Comparison of ENCODE assay signal across 17 mouse cellular contexts in the genomic region with DNA sequence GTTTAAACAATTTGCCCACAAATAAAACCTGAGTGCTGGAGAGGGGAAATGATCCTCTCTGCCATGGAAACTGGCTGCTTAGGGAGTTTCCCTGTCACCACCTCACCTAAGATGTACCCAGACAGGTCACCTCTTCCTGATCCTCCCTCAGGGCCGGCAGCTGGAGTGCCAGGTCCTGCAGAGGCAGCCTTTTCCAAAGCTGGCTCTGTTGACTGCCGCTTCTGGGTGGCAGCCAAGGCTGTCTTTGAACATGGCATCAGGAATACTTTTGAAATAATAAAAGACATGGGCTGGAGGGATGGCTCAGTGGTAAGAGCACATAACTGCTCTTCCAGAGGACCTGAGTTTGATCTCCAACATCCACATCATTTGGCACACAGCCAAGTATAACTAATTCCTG. TPM values are rescaled to one million over a fixed set of nuclear protein-coding genes. Genes with fewer than 3 reads are reported as not detected.
DNase-seq lines count a peak whose midpoint lies in the region; ATAC-seq and TF ChIP-seq lines count a peak whose summit lies in the region.
"Had no signal": no experiment of that assay in that cellular context is flagged by ENCODE, and none has a peak within 500 bp of the region (broad histone marks: within the 10 kb centered on the region; RNA-seq: fewer than 3 reads in every experiment).

No protein-coding gene starts in this region.

- 88% methylated on average over 2 of the region's 2 CpGs for WGBS in heart, embryonic 12.5 days
- WGBS in midbrain, postnatal 0 days: 78% methylated on average over 2 of the region's 2 CpGs
- 86% methylated on average over 2 of the region's 2 CpGs for WGBS in midbrain, embryonic 14.5 days

- peak; percentile 22 for DNase-seq in cerebellum, adult 9-11 months
- no peak for DNase-seq in cerebellum, adult 8-10 months
- peak; percentile 32 to 43 for DNase-seq in heart, postnatal 14 days
- peak; percentile 11 for DNase-seq in midbrain, postnatal 0 days (ENCODE audit: low spot score)
- DNase-seq in midbrain, embryonic 14.5 days: no peak
- peak; percentile 27 to 28 for DNase-seq in cerebellum, postnatal 14 days
- no peak for DNase-seq in c-Kit-positive CD71-positive TER-119-positive erythroid progenitor cells, embryonic 14.5 days (ENCODE audit: low spot score)
- DNase-seq: liver, embryonic 13.5 days; right cerebral cortex, postnatal 25 days; thymus, postnatal 14 days had no signal

- H3K27ac ChIP-seq in heart, embryonic 12.5 days (ENCODE audit: poor library complexity, severe bottlenecking): no peak overlapping the region
- no peak overlapping the region for H3K27ac ChIP-seq in midbrain, postnatal 0 days (ENCODE audit: low read depth, low read length)
- no peak overlapping the region for H3K27ac ChIP-seq in midbrain, embryonic 14.5 days (replicated peaks; ENCODE audit: low read depth, low read length)
- H3K27ac ChIP-seq: heart, embryonic 13.5 days; liver, embryonic 13.5 days had no signal

- no peak overlapping the region for H3K4me3 ChIP-seq in heart, embryonic 12.5 days
- H3K4me3 ChIP-seq in midbrain, postnatal 0 days (ENCODE audit: low read depth, low read length): no peak overlapping the region
- no peak overlapping the region for H3K4me3 ChIP-seq in midbrain, embryonic 14.5 days (replicated peaks; ENCODE audit: low read depth, low read length)
- H3K4me3 ChIP-seq: heart, embryonic 13.5 days; liver, embryonic 13.5 days had no signal

- H3K36me3 ChIP-seq in heart, embryonic 12.5 days: peaks cover 20% of the 10 kb centered on the region; the same call in 1 of the 2 replicates
- H3K36me3 ChIP-seq in midbrain, postnatal 0 days (ENCODE audit: insufficient read depth, low read length): peaks cover 3% of the 10 kb centered on the region; the same call in 1 of the 2 replicates
- H3K36me3 ChIP-seq in midbrain, embryonic 14.5 days (ENCODE audit: control insufficient read depth, insufficient read depth, low read length): peaks cover 3% of the 10 kb centered on the region; the same call in 1 of the 2 replicates

- no peak overlapping the region for H3K9ac ChIP-seq in heart, embryonic 12.5 days
- H3K9ac ChIP-seq in midbrain, postnatal 0 days (replicated peaks; ENCODE audit: low read length, poor library complexity, severe bottlenecking): no peak overlapping the region
- no peak overlapping the region for H3K9ac ChIP-seq in midbrain, embryonic 14.5 days (replicated peaks; ENCODE audit: low read length)
- H3K9ac ChIP-seq: heart, embryonic 13.5 days; liver, embryonic 13.5 days had no signal

- no peak for ATAC-seq in heart, embryonic 12.5 days (ENCODE audit: insufficient number of reproducible peaks, low FRiP score)
- ATAC-seq in midbrain, postnatal 0 days (ENCODE audit: low FRiP score): no peak
- ATAC-seq in midbrain, embryonic 14.5 days (ENCODE audit: low FRiP score, low TSS enrichment): no peak
- ATAC-seq: inflammation-experienced regulatory T-cells, adult 6 months had no signal

- no peaks in the 10 kb centered on the region for H3K27me3 ChIP-seq in heart, embryonic 12.5 days (replicated peaks)
- no peaks in the 10 kb centered on the region for H3K27me3 ChIP-seq in midbrain, postnatal 0 days (ENCODE audit: insufficient read depth, low read length)
- H3K27me3 ChIP-seq in midbrain, embryonic 14.5 days (ENCODE audit: control insufficient read depth, insufficient read depth, low read length): no peaks in the 10 kb centered on the region
- H3K27me3 ChIP-seq: heart, embryonic 13.5 days; liver, embryonic 13.5 days had no signal

- intact Hi-C loops in heart, postnatal 14 days (cut with DNase I): no loop called here

- H3K9me3 ChIP-seq in heart, embryonic 12.5 days (replicated peaks): no peaks in the 10 kb centered on the region
- no peaks in the 10 kb centered on the region for H3K9me3 ChIP-seq in midbrain, postnatal 0 days (ENCODE audit: low read length)
- no peaks in the 10 kb centered on the region for H3K9me3 ChIP-seq in midbrain, embryonic 14.5 days (ENCODE audit: control insufficient read depth, low read length)
- H3K9me3 ChIP-seq: G1E; heart, embryonic 13.5 days; liver, embryonic 13.5 days had no signal

- TF ChIP-seq CTCF in midbrain, postnatal 0 days (IDR thresholded peaks at IDR 0.05): no peak

- no peak overlapping the region for H3K4me2 ChIP-seq in heart, embryonic 12.5 days
- no peak overlapping the region for H3K4me2 ChIP-seq in midbrain, postnatal 0 days (ENCODE audit: low read depth, low read length, poor library complexity, severe bottlenecking)
- no peak overlapping the region for H3K4me2 ChIP-seq in midbrain, embryonic 14.5 days (ENCODE audit: low read length)
- H3K4me2 ChIP-seq: heart, embryonic 13.5 days; liver, embryonic 13.5 days; midbrain, embryonic 11.5 days had no signal

- 0 out of 2 replicates have a peak, but pooled peaks cover 4% of the 10 kb centered on the region for H3K4me1 ChIP-seq in heart, embryonic 12.5 days (replicated peaks)
- no peaks in the 10 kb centered on the region for H3K4me1 ChIP-seq in midbrain, postnatal 0 days (ENCODE audit: insufficient read depth, low read length)
- peaks cover 3% of the 10 kb centered on the region; the same call in 1 of the 2 replicates for H3K4me1 ChIP-seq in midbrain, embryonic 14.5 days (ENCODE audit: control insufficient read depth, insufficient read depth, low read length)

RNA-seq across cellular contexts. Expression of a gene that starts 5.2 kb away (rescaled TPM):
- 1 to 10 TPM; 3.1 to 3.3 TPM for total RNA-seq in heart, postnatal 14 days (2021)
- polyA plus RNA-seq in heart, embryonic 12.5 days (2016; fragmentation: Nextera tagmentation; extraction: Ambion mirVana): 25.8 and 27.4 TPM in 2 replicates
- total RNA-seq in midbrain, postnatal 0 days (2014; rRNA removed): 5.6 and 9.2 TPM in 2 replicates
- polyA plus RNA-seq in midbrain, postnatal 0 days (2015; fragmentation: Nextera tagmentation; extraction: Ambion mirVana): 14.4 and 16.2 TPM in 2 replicates
- 19.4 and 20.8 TPM in 2 replicates for polyA plus RNA-seq in midbrain, embryonic 14.5 days (2014; fragmentation: Nextera tagmentation; extraction: Ambion mirVana)

RNA-seq across cellular contexts. Expression of a gene that starts 22.1 kb away (rescaled TPM):
- total RNA-seq in heart, postnatal 14 days (2021): under 1 TPM in 1 of 2 experiments, not detected in 1; 0.07 TPM
- 0.06 and 0.15 TPM in 2 replicates for polyA plus RNA-seq in heart, embryonic 12.5 days (2016; fragmentation: Nextera tagmentation; extraction: Ambion mirVana)
- total RNA-seq in midbrain, postnatal 0 days (2014; rRNA removed): 0.11 TPM in 1 of 2 replicates, not detected in the other
- polyA plus RNA-seq in midbrain, postnatal 0 days (2015; fragmentation: Nextera tagmentation; extraction: Ambion mirVana): 0.06 and 0.12 TPM in 2 replicates
- 0.11 TPM in 1 of 2 replicates, not detected in the other for polyA plus RNA-seq in midbrain, embryonic 14.5 days (2014; fragmentation: Nextera tagmentation; extraction: Ambion mirVana)
- polyA plus RNA-seq: G1E; inflammation-experienced regulatory T-cells, adult 6 months; kidney, embryonic 16.5 days; liver, embryonic 13.5 days; midbrain, embryonic 11.5 days; stomach, embryonic 14.5 days had no signal

RNA-seq across cellular contexts. Expression of a gene that starts 22.3 kb away (rescaled TPM):
- total RNA-seq in heart, postnatal 14 days (2021): 10 to 100 TPM; 42.8 to 51.6 TPM
- 349 and 357 TPM in 2 replicates for polyA plus RNA-seq in heart, embryonic 12.5 days (2016; fragmentation: Nextera tagmentation; extraction: Ambion mirVana)
- 150 and 173 TPM in 2 replicates for total RNA-seq in midbrain, postnatal 0 days (2014; rRNA removed)
- 199 and 224 TPM in 2 replicates for polyA plus RNA-seq in midbrain, postnatal 0 days (2015; fragmentation: Nextera tagmentation; extraction: Ambion mirVana)
- 459 and 531 TPM in 2 replicates for polyA plus RNA-seq in midbrain, embryonic 14.5 days (2014; fragmentation: Nextera tagmentation; extraction: Ambion mirVana)

Comparison
In these comparisons a context has a peak if more than half of its experiments do, and no peak if none do; other contexts are left out.
1. DNase-seq: peak in cerebellum, adult 9-11 months (single experiment), heart, postnatal 14 days (2 of 2), midbrain, postnatal 0 days (single experiment) and cerebellum, postnatal 14 days (2 of 2); none in cerebellum, adult 8-10 months (single experiment), midbrain, embryonic 14.5 days (single experiment) and c-Kit-positive CD71-positive TER-119-positive erythroid progenitor cells, embryonic 14.5 days (single experiment).